Mouse (Mus musculus): Measurements from ENCODE around the gene Iqcf1.

The Iqcf1 gene

GRCm38 (mm10) chr9:106464751-106465541 is 34.8 kb upstream of the Iqcf1 start:
- no peak for DNase-seq (ENCODE audit: low spot score in 2 of 2)

GRCm38 (mm10) chr9:106465571-106466200 is 34.1 kb upstream of the Iqcf1 start, which contains the start of gene Gpr62:
Gene Gpr62 (minus strand): TSS chr9:106465938.
- DNase-seq (ENCODE audit: low spot score in 2 of 2), result no peak

GRCm38 (mm10) chr9:106466721-106467120 is 33.0 kb upstream of the Iqcf1 start:
- DNase-seq (ENCODE audit: low spot score in 2 of 2), result no peak

GRCm38 (mm10) chr9:106467746-106468145 is 32.0 kb upstream of the Iqcf1 start:
- no peak for DNase-seq (ENCODE audit: low spot score in 2 of 2)

GRCm38 (mm10) chr9:106469317-106469716 is 30.4 kb upstream of the Iqcf1 start:
- no peak for DNase-seq (ENCODE audit: low spot score in 2 of 2)

- DNase-seq (ENCODE audit: low spot score in 2 of 2), result no peak
Observed at GRCm38 (mm10) chr9:106469776-106470175, 30.0 kb upstream of the Iqcf1 start.

- DNase-seq (ENCODE audit: low spot score in 2 of 2), result no peak
Observed at GRCm38 (mm10) chr9:106470991-106471750, 28.6 kb upstream of the Iqcf1 start.

GRCm38 (mm10) chr9:106471892-106472291 is 27.9 kb upstream of the Iqcf1 start:
- DNase-seq (ENCODE audit: low spot score in 2 of 2), result peak in 1 of 2 experiments; percentile 59

- DNase-seq (ENCODE audit: low spot score in 2 of 2), result no peak
Observed at GRCm38 (mm10) chr9:106472321-106472720, 27.4 kb upstream of the Iqcf1 start.

- DNase-seq (ENCODE audit: low spot score in 2 of 2), result no peak
Observed at GRCm38 (mm10) chr9:106473081-106473752, 26.6 kb upstream of the Iqcf1 start.

- no peak for DNase-seq (ENCODE audit: low spot score in 2 of 2)
Observed at GRCm38 (mm10) chr9:106473753-106474105, 26.0 kb upstream of the Iqcf1 start.

GRCm38 (mm10) chr9:106474456-106474855 is 25.3 kb upstream of the Iqcf1 start:
- peak in 1 of 2 experiments; percentile 71 for DNase-seq (ENCODE audit: low spot score in 2 of 2)

GRCm38 (mm10) chr9:106475046-106475445 is 24.7 kb upstream of the Iqcf1 start:
- no peak for DNase-seq (ENCODE audit: low spot score in 2 of 2)

GRCm38 (mm10) chr9:106475663-106476001 is 24.1 kb upstream of the Iqcf1 start, which contains the start of gene Rrp9:
Gene Rrp9 (plus strand): TSS chr9:106475963.
- no peak for DNase-seq (ENCODE audit: low spot score in 2 of 2)

GRCm38 (mm10) chr9:106476002-106476923 is 23.5 kb upstream of the Iqcf1 start:
- peak; percentile 58 to 72 for DNase-seq (ENCODE audit: low spot score in 2 of 2)

- DNase-seq (ENCODE audit: low spot score in 2 of 2), result peak; percentile 98 to 99
Observed at GRCm38 (mm10) chr9:106476924-106477484, 22.8 kb upstream of the Iqcf1 start, which contains the start of gene Parp3. Gene Parp3 (minus strand): TSS chr9:106476949.

GRCm38 (mm10) chr9:106477649-106478048 is 22.1 kb upstream of the Iqcf1 start:
- no peak for DNase-seq (ENCODE audit: low spot score in 2 of 2)

- no peak for DNase-seq (ENCODE audit: low spot score in 2 of 2)
Observed at GRCm38 (mm10) chr9:106478101-106478500, 21.7 kb upstream of the Iqcf1 start.

GRCm38 (mm10) chr9:106480541-106480940 is 19.2 kb upstream of the Iqcf1 start:
- DNase-seq (ENCODE audit: low spot score in 2 of 2), result no peak

- DNase-seq (ENCODE audit: low spot score in 2 of 2), result no peak
Observed at GRCm38 (mm10) chr9:106481075-106481474, 18.7 kb upstream of the Iqcf1 start.
